Mouse (Mus musculus) embryonic stem cell, embryonic (primary cell): ENCODE results near the gene Smad6.

ENCODE experiments used
- CTCF ChIA-PET, 4 experiments: fragments of 300-600 bp in 2 of 4; fragments of 350-600 bp in 2 of 4; sonication (Branson Sonifier 250); formaldehyde crosslinking; loops; one replicate each; lab custom pipeline; 2022; ENCODE audit warnings: inconsistent platforms in 2 of 4; lab: Charles Lee
- POLR2A ChIA-PET, 4 experiments: fragments of 300-600 bp in 2 of 4; fragments of 350-600 bp in 2 of 4; sonication (Branson Sonifier 250); formaldehyde crosslinking; loops; one replicate each; lab custom pipeline; 2022; ENCODE audit warnings: antibody characterized with exemption in 4 of 4, inconsistent platforms in 1 of 4; lab: Charles Lee

Smad6 gene

DNA sequence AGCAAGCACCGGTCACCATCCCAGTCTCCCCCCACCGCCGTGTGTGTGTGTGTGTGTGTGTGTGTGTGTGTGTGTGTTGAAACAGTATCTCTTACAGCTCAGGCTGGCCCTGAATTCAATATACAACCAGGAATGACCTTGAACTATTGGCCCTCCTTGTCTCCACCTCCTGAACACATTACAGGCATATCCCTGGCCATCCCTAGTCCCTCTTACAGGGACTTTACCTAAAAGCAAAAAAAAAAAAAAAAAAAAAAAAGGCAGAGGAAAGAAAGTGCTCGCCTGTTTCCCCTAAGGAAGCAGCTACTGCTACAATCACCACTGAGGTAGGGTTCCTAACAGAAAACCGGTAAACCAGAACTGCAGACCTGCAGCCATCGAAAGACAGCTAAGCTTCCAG is 7.1 kb downstream of the Smad6 start:
- POLR2A ChIA-PET: interaction anchor here (0.6 to 5.2 kb wide), 20 partner anchors 8 to 1594 kb away, joined by 3 to 17 read pairs (median 3); no protein-coding TSS in a partner anchor
- CTCF ChIA-PET: interaction anchor here (0.5 to 2.2 kb wide), 17 partner anchors 22 to 1402 kb away, joined by 3 to 7 read pairs (median 4); no protein-coding TSS in a partner anchor

DNA sequence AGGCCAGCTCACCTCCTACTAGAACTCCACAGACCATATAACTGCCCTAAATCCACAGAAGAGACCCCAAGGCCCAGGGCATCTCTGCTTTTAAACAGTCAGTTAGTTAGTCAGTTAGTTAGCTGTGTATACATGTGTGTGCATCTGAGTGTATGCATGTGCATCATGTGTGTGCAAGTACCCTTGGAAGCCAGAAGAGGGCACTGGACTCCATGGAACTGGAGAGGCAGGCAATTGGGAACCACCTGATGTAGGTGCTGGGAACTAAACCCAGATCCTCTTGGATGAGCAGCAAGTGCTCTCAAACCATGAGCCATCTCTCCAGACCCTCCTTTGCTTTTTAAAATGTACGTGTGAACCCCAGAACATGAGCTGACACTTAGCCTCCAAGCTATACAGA is 10.5 kb downstream of the Smad6 start:
- CTCF ChIA-PET: interaction anchor here in 3 of 4 experiments (0.6 to 1.5 kb wide), 8 partner anchors 12 to 102 kb away, joined by 3 to 11 read pairs (median 4); no protein-coding TSS in a partner anchor
- POLR2A ChIA-PET: interaction anchor here in 3 of 4 experiments (0.8 to 5.2 kb wide), 7 partner anchors 10 to 76 kb away, joined by 3 to 15 read pairs (median 4); no protein-coding TSS in a partner anchor

DNA sequence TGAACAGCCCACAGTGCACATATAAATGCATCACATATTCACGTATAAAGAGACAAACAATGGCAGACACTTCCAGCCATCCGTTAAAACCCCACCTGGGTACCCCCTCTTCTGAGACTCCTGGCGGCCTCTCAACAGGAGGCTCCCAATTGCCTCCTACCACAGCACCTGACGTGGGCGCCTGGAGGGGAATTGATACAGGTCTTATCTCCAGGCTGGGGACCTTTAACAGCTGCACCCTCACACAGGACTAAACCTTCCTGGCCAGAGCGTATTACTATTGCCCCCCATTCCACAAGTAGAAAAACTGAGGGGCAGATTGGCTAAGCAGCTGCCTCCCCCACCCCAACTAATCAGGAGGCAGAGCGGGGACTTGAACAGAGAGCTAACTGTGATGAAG is 18.9 kb downstream of the Smad6 start:
- ChIA-PET CTCF (interaction anchor here (0.6 to 2.1 kb wide), 11 partner anchors 10 to 726 kb away, joined by 3 to 18 read pairs (median 3); no protein-coding TSS in a partner anchor), POLR2A (interaction anchor here in 2 of 4 experiments (0.6 to 2.4 kb wide), 6 partner anchors 10 to 20 kb away, joined by 3 to 9 read pairs (median 4); partner anchors contain the start of gene Smad6 (in 1 of the 2))

DNA sequence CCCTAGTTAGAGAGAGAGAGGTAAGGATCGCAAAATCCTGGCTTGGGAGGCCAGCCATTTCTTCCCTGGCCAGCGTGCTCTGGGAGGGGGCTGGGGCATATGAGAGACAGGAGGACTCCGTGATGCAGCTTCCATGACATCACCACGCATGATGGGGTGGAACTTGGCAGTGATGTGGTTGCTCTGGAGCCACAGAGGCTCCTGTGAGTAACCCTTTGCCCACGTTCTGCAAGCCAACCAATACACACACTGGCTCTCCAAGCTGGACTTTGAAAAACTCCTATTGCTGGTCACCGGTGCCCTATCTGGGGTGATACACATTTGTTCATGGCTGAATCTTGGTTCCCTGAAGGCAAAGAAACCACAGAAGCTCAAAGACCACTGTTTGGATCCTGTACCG is 20.8 kb downstream of the Smad6 start:
- POLR2A ChIA-PET: interaction anchor here in 2 of 4 experiments (0.5 to 1.9 kb wide), 7 partner anchors 10 to 1279 kb away, joined by 3 to 9 read pairs (median 3); partner anchors contain the start of gene Smad6 (in 1 of the 2)
- CTCF ChIA-PET: interaction anchor here (0.6 to 1.7 kb wide), 5 partner anchors 25 to 99 kb away, joined by 3 to 4 read pairs (median 3); no protein-coding TSS in a partner anchor

DNA sequence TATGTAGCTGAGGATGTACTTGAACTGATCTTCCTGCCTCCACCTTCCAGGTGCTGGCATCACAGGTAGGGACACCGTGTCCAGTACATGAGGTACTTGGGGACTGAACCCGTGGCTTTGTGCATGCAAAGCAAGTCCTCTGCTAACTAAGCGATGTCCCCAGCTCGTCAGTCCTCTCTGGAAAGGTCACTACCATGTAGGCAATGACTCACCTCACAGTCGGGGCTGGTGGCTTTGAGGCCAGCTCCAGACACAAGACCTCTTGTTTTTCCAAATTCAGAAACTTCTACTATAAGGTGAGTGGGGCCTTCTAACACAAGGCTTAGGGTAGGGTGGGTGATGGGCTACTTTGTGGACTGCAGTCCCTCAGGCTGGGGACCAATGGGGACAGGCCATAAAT is 21.8 kb downstream of the Smad6 start:
- CTCF ChIA-PET: interaction anchor here in 3 of 4 experiments (0.6 to 3.6 kb wide), 6 partner anchors 41 to 120 kb away, joined by 3 to 14 read pairs (median 4); no protein-coding TSS in a partner anchor

DNA sequence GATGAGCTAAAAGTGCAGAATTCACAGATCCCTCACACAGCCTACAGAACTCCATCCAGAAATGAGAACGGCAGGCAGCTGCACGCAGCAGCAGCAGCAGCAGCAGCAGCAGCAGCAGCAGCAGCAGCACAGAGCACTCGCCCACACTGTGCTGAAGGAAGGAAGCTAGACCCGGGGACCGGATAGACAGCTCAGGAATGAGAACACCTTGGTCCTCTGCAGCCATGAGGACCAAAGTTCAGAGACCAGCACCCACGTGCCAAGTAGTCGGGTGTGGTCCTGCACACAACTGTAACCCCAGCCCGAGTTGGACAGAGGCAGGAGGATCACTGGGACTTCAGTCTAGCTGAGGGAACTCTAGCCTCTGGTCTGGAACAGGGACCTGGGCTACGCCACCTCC is 22.7 kb downstream of the Smad6 start:
- CTCF ChIA-PET: interaction anchor here (0.7 to 3.6 kb wide), 14 partner anchors 12 to 120 kb away, joined by 3 to 14 read pairs (median 4); no protein-coding TSS in a partner anchor
- POLR2A ChIA-PET: interaction anchor here in 3 of 4 experiments (0.6 to 3.7 kb wide), 18 partner anchors 9 to 174 kb away, joined by 3 to 15 read pairs (median 3); partner anchors contain the start of gene Smad6 (in 1 of the 3)

More for the DNA sequence above, 21.8 kb downstream of the Smad6 start:
- POLR2A ChIA-PET: interaction anchor here in 3 of 4 experiments (0.5 to 3.7 kb wide), 6 partner anchors 11 to 78 kb away, joined by 3 to 15 read pairs (median 3); no protein-coding TSS in a partner anchor

DNA sequence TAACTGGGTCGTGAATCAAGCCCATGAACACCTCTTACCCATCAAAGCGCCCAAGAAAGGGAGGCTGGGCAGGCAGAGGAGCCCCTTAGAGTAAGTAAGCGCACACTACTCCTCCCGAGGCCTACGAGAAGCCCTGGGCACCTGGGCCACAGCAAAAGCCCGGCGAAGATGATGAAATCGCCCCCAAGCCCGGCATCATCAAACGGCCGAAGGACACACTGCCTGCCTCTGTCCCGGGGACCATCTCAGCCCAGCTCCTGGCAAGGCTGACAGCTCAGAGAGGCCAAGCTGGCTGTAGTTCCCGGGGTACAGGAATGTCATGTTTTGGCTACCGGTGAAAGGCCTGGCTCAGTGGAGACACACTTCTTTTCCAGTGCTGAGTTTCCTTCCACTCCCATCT is 23.8 kb downstream of the Smad6 start:
- POLR2A ChIA-PET: interaction anchor here (0.6 to 3.7 kb wide), 9 partner anchors 9 to 25 kb away, joined by 3 to 15 read pairs (median 5); partner anchors contain the start of gene Smad6 (in 1 of the 4)

DNA sequence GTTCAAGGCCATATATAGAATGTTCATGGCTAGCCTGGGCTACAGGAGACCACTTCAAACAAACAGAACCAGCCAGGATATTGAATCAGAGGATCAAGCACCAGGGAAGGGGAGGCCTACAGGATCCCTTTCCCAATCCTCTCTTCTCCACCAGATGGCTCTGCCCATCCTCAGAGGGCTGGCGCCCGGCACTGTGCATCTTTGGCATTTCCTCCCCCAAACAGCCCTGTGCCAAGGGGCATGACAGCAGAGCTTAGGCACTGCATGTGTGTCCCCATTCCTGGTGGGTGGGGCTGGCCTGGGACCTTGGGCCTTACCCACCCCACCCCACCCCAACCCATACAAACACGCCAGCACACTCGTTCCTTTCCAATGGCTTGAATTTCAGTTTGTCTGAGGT is 24.4 kb downstream of the Smad6 start:
- ChIA-PET POLR2A (interaction anchor here in 3 of 4 experiments (0.6 to 3.7 kb wide), 7 partner anchors 9 to 44 kb away, joined by 3 to 15 read pairs (median 5); partner anchors contain the start of gene Smad6 (in 1 of the 3)), CTCF (interaction anchor here in 3 of 4 experiments (0.8 to 3.6 kb wide), 7 partner anchors 9 to 103 kb away, joined by 3 to 14 read pairs (median 4); no protein-coding TSS in a partner anchor)

More for the DNA sequence above, 23.8 kb downstream of the Smad6 start:
- CTCF ChIA-PET: interaction anchor here in 3 of 4 experiments (0.8 to 3.6 kb wide), 11 partner anchors 27 to 122 kb away, joined by 3 to 14 read pairs (median 4); no protein-coding TSS in a partner anchor

DNA sequence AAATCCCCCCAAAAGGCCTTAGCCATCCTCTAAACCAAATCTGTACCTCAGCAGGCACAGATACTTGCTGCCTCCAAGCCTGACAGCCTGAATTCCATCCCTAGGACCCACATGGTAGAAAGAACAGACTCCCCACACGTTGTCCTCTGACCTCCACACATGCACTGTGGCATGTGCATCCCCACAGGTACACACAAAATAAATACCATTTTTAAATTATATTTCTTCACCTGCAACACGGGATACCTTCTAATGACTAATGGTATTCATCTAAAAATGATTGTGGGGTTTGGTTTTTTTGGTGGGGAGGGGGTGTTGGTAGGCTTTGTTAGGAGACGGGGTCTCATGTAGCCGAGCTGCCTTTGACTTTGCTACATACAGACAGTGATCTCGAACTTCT is 28.6 kb downstream of the Smad6 start:
- POLR2A ChIA-PET: interaction anchor here in 2 of 4 experiments (0.7 to 1.6 kb wide), 5 partner anchors 10 to 41 kb away, joined by 3 to 5 read pairs (median 4); no protein-coding TSS in a partner anchor
- CTCF ChIA-PET: interaction anchor here in 3 of 4 experiments (0.6 to 4.1 kb wide), 9 partner anchors 10 to 107 kb away, joined by 3 to 26 read pairs (median 4); no protein-coding TSS in a partner anchor

DNA sequence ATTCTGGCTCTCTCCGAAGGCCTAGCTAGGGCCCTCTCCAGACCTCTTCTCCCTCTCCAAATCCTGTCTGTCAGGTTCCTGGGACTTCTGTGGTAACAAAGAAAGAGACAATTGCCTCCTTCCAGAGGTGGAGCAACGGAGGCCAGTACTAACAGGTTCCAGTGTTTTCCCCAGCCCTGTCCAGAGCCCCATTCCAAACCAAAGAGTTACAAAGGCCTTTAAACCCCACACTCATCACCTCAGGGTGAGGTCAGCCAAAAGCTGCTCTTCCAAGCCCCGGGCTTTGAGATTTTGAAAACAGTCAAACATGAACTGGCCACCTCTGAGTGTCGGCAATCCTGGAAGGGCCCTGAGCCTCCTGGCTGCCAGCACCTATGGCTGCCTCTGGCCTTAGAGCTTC is 29.1 kb downstream of the Smad6 start:
- ChIA-PET CTCF (interaction anchor here in 3 of 4 experiments (0.6 to 4.1 kb wide), 10 partner anchors 9 to 108 kb away, joined by 3 to 26 read pairs (median 4); no protein-coding TSS in a partner anchor), POLR2A (interaction anchor here in 2 of 4 experiments (0.6 to 1.6 kb wide), 8 partner anchors 9 to 40 kb away, joined by 3 to 5 read pairs (median 4); partner anchors contain the start of gene Smad6 (in 1 of the 2))

DNA sequence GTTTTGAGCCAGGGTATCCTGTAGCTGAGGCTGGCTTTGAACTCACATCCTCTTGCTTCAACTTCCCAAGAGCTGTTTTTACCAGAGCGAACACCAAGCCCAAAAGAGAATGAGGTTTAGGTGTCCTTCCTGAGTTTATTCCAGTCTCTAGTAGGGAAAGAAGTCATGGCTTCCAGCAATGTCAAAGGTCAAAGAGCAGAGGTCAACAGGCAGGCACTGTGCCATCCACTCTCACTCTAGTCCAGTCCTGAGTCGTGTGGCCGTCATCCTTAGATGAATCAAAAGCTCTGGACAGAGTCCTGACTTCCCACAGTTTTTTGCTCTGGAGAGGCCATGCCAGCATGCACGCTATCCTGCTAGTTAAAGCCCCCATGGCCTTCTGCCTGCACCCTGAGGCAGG is 30.7 kb downstream of the Smad6 start:
- ChIA-PET POLR2A (interaction anchor here in 1 of 4 experiments (1.4 kb wide), 1 partner anchor 15 kb away, joined by 4 read pairs; no protein-coding TSS in a partner anchor), CTCF (no interaction called here)

DNA sequence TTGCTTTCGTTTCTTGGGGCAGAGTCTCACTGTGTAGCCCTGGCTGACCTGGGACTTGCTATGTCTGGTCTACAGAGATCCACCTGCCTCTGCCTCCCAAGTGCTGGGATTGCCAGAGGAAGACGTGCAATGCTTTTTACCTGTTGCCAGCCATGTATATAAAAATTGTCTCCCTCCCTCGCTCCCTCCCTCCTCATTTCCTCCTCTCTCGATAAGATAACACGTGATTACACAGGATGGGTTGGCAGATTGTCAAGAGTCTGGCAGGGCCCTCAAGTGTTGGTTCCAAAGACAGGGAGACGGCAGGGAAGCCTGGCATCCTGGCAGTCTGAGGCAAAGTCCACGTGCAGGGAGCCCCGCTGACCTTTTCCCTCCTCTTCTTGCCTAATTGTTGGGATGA is 32.2 kb downstream of the Smad6 start:
- CTCF ChIA-PET: interaction anchor here in 3 of 4 experiments (0.5 to 1.3 kb wide), 8 partner anchors 31 to 1215 kb away, joined by 3 to 4 read pairs (median 3); no protein-coding TSS in a partner anchor

DNA sequence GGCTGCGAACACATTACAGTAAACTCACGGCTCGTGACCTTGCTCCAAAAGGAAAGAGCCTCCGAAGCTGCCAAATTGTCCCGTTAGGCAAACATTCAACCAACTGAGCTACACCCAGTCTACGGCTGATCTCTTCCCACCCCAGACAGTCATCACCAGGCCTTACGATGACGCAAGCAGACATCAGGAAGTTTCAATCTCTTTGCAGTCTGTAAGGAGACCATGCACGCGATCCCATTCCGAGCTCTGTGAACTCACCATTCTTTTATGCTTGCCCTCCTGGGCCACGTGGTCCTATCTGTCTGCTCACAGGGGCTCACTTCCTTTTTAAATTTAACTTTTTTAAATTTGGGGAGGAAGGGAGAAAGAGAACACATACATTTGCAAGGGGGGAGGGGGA is 32.6 kb downstream of the Smad6 start:
- ChIA-PET CTCF (interaction anchor here in 3 of 4 experiments (0.6 to 1.3 kb wide), 9 partner anchors 8 to 196 kb away, joined by 3 to 4 read pairs (median 3); no protein-coding TSS in a partner anchor), POLR2A (interaction anchor here in 3 of 4 experiments (0.6 to 1.5 kb wide), 7 partner anchors 9 to 114 kb away, joined by 3 to 8 read pairs (median 5); no protein-coding TSS in a partner anchor)

More for the DNA sequence above, 32.2 kb downstream of the Smad6 start:
- POLR2A ChIA-PET: interaction anchor here in 2 of 4 experiments (1.2 to 1.5 kb wide), 3 partner anchors 9 to 33 kb away, joined by 4 to 8 read pairs (median 6); partner anchors contain the start of gene Smad6 (in 1 of the 2)

DNA sequence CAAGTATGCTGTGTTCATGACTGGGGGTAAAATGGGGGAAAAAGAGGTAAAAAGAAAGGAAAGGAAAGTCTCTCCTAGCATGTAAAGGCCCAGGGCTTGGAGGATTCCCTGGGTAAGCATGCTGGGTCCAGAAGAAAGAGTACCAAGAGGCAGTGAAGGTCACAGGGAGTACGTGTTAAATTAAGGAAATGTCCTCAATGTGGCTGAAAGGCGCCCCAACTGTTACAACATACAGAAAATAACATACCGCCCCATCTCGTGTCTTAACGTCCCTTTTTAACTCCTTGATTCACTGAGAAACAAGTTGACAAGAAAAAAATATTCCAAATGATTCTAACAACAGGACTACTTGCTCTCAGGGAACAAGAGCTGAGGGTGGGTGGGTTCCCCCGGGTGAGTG is 36.7 kb downstream of the Smad6 start:
- CTCF ChIA-PET: interaction anchor here in 1 of 4 experiments (0.6 kb wide), 1 partner anchor 34 kb away, joined by 3 read pairs; no protein-coding TSS in a partner anchor

DNA sequence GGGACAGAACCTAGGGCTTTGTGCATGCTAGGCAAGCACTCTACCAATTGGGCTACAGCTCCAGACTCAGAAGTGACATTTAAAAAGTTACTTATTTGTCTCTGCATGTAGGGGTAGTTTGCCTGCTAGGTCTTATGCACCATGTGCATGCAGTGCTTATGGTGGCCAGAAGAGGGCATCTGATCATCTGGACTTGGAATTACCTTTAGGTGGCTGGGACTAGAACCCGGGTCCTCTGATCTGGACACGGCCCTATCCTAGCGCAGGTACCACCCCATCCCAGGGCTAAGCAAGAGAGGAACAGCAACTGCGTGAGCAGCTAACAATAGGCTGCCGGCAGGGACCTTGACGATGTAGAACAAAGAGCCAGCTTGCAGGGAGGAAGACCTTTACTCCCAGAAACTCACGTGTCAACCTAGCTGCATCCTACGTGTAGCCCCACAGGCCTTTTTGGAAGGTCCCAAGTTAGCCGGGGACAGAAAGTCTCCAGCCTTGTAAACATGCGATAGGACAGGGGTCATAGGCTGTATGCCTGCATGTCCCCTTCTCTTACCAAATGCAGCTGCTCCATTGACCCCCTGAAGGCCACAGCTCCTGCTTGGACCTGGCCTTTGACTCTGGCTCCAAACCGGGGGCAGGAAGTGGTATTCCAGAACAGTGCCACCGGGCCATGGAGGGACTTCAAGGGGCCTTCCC is 38.8 kb downstream of the Smad6 start:
- CTCF ChIA-PET: interaction anchor here (0.5 to 2.9 kb wide), 25 partner anchors 10 to 137 kb away, joined by 3 to 15 read pairs (median 4); no protein-coding TSS in a partner anchor
- POLR2A ChIA-PET: interaction anchor here in 3 of 4 experiments (0.7 to 2.2 kb wide), 12 partner anchors 8 to 106 kb away, joined by 3 to 9 read pairs (median 4); partner anchors contain the start of gene Smad6 (in 1 of the 3)

More for the DNA sequence above, 36.7 kb downstream of the Smad6 start:
- POLR2A ChIA-PET: interaction anchor here in 1 of 4 experiments (0.6 kb wide), 1 partner anchor 412 kb away, joined by 3 read pairs; no protein-coding TSS in a partner anchor

DNA sequence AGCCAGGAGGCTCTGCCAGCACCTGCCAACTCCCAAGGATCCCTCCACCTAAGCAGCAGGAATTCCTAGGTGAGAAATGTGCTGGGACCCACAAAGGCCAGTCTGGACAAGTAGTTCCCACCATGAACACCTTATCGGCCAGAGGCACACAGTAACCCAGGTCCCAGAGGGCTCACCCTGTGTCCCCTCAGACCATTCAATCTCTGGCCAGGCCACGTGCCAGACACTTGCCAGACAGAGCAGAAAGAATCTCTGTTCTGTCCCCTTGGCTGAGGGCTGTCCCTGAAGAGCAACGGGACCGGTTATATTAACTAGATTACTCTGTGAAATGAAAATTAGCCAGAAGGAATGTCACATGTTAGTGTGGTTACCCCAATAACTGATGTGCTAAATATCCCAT is 39.9 kb downstream of the Smad6 start:
- ChIA-PET POLR2A (interaction anchor here in 1 of 4 experiments (2.0 kb wide), 1 partner anchor 54 kb away, joined by 7 read pairs; no protein-coding TSS in a partner anchor), CTCF (interaction anchor here in 2 of 4 experiments (0.8 to 2.9 kb wide), 6 partner anchors 11 to 118 kb away, joined by 3 to 15 read pairs (median 8); no protein-coding TSS in a partner anchor)

DNA sequence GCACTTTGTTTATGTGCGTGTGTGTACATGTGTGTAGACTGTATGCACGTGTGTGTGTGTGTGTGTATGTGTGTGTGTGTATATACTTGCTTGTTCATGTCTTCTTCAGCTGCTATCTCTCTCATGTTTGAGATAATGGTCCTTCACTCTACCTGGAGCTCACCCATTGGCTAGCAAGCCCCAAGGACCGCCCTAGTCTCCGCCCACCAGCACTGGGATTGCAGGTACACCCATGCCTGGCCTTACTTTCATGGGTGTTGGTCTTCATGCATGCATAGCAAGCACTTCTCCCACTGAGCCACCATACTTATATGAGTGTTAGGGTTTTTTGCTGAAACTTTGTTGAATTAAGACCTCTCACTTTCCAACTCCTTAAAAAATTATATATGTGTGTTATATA is 40.5 kb downstream of the Smad6 start:
- POLR2A ChIA-PET: no interaction called here
- CTCF ChIA-PET: interaction anchor here in 1 of 4 experiments (0.6 to 2.9 kb wide), 2 partner anchors 23 to 106 kb away, joined by 3 to 15 read pairs; no protein-coding TSS in a partner anchor
